Mouse (Mus musculus) spleen, adult 12 weeks (tissue): ENCODE data around the gene Depdc7.
A peak's percentile ranks its signal among the peaks of the same experiment; 100 is the strongest.

Experiments used
- DNase-seq: peaks from one replicate; pipeline ENCODE4 v3.0.0; 2022; ENCODE audit warnings: low spot score

Gene Depdc7

DNA sequence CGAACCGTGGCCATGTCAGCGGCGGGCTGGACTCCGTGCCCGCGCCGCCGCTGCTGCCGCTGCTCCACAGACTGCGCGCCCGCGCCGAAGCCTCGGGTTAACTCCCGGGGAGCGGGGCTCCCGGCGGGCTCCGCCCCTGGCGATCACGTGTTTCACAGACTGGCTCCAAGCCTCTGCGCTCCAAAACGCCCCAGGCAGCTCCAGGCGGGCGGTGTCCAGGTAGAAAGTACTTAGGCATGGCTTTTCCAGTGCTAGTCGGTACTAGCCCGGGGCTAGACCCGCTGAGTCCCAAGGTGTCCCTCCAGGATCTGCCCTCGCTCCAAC, at the start of gene Depdc7:
TSS of gene Depdc7 (minus strand) at position 138 of the 324 bp plus-strand sequence.
- peak; percentile 81 for DNase-seq

DNA sequence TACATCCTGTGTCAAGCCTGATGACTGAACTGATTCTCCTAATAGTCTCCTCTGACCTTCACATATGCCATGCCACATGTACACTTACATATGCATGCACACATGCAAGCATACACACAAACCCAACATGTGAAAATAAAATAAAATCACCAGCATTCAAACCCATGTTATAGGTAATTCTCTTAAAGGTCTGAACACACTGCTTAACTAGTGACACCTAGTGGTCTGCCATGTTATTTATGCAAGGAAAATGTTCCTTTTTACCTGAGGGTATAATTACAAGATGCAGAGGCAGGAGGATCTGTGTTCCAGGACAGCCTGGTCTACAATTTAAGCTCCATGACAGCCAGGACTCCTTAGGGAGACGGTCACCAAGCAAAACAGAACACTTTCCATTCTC, 32.1 kb upstream of the Depdc7 start:
- DNase-seq: no peak

DNA sequence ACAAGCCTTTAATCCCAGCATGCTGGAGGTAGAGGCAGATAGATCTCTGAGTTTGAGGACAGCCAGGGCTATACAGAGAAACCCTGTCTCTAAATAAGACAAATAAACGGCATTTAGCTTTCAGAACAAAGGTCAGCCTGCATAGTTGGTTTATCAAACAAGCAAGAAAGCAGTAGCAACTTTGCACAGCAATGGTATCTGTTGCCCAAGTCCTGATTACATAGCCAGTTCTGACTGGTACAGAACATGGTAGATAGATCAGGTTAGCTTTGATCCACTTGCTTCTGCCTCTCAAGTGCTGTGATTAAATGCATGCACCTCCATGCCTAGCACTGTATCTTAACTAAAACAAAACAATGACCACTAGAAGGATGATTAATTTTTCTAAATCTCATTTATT, 26.0 kb upstream of the Depdc7 start:
- no peak for DNase-seq

DNA sequence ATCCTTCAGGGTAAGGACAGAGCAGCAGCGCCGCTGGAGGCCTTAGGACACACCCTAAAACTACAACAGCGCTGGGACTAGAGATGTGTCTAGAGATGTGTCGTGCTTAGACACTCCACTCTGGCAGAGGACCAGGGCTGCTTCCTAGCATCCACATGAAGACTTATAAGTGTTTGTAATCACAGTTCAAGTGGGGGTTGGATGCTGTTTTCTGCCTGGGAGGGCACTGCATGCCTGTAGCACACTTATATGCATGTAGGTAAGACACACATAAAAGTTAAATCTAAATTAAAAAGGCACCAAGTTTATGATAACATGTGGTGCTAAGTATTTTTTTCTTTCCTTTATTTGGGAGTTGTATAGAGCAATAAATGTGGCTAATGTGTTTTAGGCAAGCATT, 21.3 kb upstream of the Depdc7 start:
- no peak for DNase-seq

DNA sequence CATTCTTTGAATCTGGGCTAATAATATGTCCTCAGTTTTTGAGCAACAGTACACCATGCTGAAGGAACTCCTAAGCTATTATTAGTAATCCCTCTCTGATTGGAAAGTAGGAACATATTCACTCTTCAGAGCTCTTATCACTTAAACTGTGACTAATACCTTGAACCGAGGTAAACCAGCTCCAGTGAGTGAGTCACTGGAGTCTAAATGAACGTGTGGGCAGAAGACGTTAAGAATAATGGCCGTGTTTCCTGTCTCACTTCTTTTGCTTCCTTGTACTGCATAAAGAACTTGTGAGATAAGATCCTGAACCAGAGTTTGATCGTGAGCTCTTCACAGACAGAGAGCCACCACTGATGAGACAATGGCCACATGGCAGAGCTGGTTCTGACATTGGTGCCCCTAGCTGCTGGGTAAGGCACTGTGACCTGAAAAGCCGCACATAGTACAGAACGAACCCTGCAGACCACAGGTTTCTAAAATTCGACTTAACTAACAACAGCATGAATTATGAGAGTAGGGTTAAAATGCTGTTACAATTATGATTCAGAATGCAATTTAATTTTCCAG, 20.5 kb upstream of the Depdc7 start:
- no peak for DNase-seq

DNA sequence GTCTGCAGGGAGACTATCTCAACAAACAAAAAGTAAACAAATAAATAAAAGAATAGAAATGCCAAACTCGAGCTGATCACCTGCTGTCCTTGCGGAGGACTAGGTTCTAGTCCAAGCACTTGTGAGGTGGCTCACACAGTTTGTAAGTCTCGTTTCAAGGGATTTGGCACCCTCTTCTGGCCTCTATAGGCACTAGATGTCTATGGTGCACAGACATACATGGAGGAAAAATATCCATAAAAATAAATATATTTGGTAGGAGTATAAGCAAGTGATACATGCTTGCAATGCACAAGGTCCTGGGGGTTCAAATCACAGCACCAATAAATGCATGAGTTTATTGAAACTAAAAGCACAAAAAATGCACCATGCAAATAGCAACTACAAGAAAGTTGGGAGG, 7.9 kb upstream of the Depdc7 start:
- DNase-seq: no peak

DNA sequence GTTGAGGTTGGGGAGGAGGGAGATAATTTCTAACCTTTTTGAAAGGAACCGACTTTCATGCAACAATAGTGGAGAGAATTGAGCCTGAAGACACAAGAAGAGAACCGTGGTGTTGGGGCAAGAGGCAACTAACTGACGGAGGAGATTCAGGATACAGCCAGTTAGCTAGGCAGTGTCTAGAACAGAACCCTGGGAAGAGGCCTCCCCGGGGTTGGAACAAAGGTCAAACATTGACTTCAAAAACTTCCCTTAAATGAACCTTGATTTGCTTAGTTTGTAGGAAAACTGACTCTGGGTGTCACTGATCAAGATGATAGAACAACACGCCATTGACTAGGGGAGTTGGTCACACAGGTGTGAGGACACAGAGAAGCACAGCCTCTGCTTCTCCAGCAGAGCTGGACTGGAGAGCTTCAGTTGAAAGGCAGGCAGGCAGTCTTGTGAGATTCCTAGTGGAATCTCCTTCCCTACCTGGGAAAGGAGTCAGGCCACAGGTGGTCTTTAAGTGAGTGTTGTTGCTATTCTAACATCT, 6.0 kb upstream of the Depdc7 start:
- DNase-seq: no peak

DNA sequence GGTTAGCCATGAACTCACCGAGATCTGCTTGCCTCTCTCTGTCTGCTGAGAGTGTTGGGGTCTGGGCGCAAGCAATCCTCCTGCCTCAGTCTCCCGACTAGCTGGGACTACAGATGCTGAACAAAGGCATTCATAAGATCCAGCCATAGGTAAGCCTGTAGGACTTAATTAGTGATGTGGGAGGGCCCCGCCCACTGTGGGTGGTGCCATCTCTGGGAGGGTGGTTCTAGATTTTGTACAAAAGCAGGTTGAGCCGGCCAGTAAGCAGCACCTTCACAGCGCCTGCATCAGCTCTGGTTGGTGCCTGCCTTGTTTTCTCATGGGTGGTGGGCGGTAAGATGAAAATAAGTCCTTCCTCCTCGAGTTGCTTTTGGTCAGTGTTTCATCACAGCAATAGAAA, 3.6 kb upstream of the Depdc7 start:
- no peak for DNase-seq

DNA sequence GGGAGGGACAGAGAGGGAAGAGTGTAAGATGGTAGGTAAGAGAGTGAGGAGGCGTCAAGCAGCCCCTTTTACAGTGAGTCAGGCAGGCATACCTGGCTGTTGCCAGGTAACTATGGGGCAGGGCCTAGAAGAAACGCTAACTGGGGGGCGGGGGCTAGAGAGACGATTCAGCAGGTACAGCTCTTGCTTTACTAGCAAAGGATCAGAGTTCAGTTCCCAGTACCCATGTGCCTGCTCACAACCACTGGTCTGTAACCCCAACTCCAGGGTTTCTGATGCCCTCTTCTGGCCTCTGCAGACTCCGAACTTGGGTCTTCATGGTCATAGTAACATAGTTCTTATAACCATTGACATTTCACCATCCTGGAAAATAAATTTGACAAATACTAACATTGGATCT, 1.3 kb upstream of the Depdc7 start:
- no peak for DNase-seq

DNA sequence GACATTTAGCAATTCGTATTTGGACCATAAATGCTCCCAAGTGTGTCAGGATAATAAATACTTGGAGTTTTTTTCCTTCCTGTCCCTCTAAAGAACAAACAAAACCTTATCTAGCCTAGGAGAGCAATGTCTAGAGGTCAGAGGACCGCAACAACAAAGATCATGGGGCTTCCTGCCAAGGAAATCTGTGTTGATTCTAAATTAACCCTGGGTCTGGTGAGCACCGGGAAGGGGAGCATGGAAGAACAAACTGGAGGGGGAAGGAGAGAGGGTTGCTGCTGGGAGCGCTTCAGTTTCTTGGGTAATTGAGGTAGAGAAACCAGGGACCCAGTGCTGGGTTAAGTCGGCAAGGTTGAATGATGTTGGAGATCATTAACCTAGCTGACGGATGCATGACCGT, 482 bp upstream of the Depdc7 start:
- DNase-seq: no peak

DNA sequence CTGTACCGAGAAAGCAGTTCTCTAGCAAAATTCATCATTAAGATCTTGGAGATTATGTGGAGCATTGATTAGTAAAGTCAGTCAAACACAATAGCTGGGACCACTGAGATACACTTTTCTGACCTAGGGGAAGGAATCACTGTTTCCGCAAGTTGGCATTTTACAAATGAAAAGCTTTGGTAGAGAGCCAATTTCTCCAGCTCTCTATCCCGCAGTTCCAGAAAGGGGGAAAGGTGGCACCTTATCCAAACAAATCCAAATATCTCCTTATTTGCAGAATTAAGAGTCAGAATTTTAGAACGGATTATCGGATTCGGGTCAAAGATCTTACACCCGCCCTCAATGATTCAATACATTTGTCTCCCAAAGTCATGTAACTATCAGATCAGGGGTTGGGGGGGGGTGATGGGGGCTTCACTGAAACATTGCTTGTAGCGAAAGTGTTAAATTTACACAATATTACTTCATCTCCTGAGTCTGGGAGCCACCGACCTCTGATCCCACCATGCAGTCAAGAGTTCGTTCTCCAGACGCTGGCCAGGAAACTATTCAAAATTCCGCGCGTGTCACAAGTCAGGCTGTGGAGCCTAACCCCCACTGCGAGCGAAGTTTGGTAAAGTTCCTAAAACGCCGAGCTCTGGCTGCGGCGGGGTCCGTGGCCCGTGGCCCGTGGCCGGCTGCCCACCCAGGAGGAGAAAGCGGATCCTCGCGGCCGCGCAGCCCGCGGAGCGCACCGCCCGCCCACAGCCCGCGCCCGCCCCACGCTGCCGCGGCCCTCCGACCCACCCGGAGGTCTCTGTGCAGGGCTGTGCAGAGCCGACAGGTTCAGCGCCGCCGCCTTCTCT, 560 bp downstream of the Depdc7 start:
- DNase-seq: no peak

DNA sequence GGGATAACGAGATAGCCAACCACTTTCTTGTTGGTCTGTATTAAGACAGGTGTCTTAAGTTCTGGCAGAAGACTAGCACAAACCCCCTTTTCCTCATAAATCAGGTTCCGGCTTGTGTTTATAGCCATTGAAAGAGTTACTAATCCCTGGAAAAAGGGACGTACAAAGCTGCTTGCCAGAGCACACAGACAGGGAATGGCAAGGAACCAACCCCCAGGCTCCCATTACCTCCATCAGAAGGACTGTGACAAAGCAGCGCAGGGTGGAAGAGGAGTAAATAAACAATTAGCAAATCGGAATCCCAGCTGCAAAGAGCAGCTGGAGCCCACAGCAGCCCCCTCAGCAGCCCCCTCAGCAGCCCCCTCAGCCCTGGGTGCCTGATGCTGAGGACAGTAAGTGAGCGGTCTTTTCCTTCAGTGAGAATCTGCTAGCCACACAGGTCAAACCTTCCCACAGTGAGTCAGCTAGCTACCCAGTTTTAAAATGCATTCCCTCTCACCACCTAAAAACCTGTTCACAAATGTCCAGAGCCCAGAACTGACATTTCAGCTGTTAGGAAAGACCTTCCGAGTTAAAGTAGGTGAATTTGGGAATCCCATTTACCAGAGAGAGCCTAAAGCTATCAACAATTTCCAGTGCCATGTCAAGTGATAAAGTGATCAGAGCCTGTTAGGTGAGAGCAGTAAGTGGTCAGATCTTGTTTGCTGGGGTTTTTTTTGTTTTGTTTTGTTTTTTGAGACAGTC, 1.5 kb downstream of the Depdc7 start:
- DNase-seq: no peak

DNA sequence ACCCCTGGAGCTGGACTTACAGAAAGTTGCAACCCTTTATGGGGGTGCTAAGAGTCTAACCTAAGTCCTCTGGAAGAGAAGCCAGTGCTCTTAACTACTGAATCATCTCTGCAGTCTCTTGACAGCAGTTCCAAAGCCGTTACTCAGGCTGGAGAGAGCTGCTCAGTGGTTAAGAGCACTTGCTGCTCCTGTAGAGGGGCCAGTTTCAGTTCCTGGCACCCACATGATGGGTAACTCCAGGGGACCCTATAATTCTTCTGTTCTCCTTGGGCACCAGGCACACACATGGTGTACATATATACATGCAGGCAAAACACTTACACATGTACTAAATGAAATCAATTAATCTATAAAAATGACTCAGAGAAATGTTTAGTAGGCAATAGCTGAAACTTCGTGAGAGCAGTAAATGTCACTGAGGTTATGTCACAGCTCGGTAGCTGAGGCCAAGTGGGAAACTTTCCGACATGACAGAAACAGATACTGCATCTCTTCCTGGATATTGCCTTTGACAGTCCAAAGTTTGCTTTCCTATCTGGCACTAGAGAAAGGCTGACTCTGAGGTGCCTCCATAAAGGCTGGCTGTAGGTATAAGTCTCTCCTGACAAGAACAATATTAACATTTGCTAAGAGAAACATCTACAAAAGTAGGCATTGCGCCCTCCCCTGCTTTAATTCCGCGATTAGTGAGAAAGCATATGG, 2.3 kb downstream of the Depdc7 start:
- DNase-seq: no peak

DNA sequence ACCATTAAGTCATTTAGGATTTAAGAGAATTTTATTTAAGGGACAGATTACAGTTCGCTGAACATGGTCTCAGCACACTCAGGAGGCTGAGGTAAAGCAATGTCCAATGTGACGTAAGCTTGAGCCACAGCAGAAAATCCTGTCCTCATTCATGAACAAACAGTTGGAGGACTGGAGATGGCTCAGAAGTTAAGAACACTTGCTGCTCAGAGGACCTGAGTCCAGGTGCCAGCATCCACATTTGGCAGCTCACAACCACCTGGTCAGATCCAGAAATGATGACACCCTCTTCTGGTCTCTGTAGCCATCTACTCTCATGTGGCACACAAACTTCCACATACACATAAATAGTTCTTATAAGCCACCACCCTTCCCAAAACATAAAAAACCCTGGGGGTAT, 3.0 kb downstream of the Depdc7 start:
- DNase-seq: no peak

DNA sequence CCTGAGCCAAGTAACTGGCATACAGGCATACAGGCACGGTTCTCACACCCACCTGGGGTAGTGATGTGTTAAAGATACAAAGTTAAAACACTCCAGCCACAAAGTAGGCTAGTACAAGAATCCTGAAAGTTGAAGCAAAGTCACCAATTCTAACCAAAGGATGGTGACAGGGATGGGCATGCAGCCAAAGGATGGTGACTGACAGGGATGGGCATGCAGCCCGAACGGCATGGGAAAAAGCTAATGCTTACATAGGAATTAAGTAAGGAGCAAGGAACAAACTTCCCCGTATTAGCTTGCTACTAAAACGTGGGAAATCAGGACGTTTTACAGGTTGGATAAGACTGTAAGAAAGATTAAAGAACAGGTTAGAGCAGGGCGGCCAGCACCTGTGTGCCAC, 6.4 kb downstream of the Depdc7 start:
- DNase-seq: no peak

DNA sequence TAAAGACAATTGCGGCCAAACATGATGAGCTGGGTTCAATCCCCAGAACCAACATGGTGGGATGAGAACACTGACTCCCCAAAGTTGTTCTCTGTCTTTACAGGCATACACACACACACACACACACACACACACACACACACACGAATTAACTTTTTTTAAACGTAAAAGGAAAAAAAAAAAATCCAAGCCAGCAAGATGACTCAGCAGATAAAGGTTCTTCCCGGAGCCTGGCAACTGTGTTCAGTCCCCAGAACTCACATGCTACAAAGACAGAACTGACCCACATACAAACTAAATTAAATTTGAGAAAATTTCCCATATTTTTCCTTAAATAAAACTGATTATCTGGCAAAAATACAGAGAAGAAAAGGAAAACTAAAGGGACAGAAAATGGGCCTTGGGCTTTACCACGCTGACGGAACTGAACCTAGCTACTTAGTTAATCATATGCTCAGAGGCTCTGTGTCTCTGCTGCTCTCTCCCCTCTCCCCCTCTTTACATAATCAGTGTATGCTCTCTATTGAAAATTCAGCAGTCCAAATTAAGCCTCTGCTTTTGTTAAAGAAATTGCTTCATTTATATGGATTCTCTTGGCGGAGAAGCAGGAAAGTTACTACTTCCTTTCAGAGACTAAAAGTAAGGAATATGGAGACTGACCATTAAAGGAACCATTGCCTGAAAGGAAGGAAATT, 10.0 kb downstream of the Depdc7 start:
- DNase-seq: no peak

DNA sequence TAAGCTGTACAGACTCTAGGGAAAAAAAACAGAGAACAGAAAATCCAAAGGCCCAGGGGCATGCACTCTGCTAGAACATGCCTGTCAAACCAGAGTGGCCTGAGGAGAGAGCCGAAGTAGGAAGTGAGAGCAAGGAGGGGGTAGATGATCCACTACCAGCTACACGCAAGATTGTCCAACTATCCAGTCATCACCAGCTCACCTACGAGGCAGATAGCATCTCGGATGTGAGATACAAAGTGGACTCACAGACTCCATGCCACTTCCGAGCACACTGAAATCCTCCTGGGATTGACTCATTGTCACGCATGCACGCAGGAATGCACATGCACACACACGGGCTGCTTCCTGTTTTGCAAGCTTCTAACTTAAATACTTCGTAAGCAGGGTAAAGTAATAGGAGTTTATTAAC, 10.6 kb downstream of the Depdc7 start:
- peak; percentile 6 for DNase-seq

DNA sequence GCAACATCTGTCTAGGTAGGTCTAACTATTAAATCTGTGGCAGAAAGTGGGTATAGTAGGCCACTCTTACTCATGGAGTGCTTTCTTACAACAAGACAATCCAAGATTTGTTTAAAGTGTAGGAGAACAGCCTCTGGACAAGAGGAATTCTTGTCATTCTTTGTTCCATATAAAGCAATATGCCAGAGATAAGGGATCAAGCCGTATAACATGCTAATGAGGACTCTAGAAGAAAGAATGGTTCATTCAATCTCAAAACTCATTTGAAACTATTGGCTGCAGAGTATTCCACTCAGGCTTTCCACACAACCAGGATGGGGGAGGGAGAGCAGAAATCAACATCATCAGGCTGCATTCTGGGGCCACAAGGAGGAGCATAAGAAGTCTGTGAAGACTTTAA, 15.3 kb downstream of the Depdc7 start:
- no peak for DNase-seq

DNA sequence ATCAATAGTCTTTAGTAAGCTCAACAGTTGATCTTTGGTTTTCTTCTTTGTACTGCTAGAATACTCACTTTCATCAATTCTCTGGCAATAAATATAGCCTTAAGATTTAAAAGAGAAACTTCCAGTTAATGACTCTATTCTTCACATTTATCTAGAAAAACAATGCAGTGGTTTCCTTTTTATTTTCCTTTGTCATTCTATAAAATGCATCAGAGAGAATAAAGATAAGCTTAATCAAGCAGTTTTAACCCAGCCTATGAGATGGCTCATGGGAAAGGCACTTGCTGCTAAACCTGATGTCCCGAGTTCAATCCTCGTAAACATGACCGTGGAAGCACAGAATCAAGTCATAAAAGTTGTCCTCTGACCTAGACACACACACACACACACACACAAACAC, 20.7 kb downstream of the Depdc7 start:
- DNase-seq: no peak

DNA sequence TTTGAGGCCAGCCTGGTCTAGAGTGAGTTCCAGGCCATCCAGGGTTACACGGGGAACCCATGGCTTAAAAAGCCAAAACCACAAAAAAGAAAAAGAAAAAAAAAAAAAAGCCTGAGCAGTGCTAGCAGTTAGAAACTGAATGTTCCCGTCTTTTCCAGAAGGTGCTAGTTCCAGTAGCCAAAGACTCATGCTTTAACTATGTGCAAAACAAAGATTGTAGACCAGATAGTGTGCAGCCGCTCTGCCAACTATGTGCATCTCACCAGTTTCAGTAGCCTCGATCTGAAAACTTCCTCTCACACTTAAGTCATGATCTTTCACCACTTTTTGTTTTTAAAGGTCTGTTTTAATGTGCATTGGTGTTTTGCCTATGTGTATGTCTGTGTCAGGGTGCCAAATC, 24.9 kb downstream of the Depdc7 start:
- DNase-seq: no peak

DNA sequence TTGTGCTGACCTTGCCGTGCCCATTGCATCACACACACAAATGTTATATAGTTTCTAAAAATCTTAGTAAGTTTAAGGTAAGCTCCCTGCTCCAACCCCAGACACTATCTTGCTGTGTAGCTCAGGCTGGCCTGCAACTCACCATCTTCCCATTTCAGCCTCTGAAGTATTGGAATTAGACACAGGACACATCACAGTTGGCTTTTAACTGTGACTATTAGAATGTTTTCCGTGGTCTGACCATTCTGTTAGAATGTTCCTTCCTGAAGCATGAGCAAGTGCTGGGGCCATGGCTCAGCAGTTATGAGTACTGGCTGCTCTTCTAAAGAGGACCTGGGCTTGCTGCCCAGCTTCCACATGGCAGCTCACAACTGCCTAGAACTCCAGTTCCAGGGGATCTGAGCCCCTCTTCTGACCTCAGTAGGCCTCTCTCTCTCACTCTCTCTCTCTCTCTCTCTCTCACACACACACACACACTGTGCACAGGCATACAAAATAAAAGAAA, 25.4 kb downstream of the Depdc7 start:
- DNase-seq: no peak

DNA sequence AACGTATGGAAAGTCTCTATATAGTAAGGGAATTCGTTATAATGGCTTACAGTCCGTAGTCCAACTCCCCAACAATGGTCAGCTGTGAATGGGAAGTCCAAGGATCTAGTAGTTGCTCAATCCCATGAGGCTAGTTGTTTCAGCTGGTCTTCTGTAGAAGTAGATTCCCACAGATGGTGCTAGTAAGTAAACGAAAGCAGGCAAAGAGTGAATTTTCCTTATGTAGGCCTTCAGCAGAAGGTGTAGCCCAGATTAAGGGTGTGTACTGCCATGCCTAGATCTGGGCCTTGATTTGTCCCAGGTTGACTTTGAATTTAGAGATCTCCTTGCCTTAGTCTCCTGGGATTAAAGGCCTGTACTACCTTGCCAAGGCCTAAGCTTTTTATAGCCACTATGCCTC, 26.4 kb downstream of the Depdc7 start, which contains the start of gene Pin1rt1:
TSS of gene Pin1rt1 (minus strand) at position 101 of the 400 bp plus-strand sequence.
- no peak for DNase-seq
